Comparison of ENCODE assay signal across 7 mouse cellular contexts in the genomic region with DNA sequence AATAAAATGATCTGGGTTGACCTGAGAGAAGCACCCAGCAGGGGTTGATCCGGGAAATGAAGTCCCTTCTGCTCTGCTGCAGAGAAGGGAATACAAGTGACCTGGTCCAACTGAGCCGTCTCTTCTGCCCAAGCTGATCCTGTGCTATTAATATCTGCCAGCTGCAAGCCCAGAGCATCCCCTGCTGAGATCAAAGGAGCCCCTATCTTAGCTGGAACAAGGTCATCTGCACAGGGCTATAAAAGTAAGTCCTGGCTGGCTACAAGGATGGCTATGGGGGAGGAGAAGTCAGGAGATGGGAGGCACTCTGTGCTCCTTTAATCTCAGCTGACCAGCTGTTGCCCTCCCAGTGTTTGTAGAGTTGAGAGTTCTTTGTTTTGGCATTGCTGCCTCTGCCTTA.
DNase-seq lines count a peak whose midpoint lies in the region; ATAC-seq lines count a peak whose summit lies in the region.

No protein-coding gene starts in this region.

- WGBS in embryonic facial prominence, embryonic 10.5 days, result 15% methylated on average over 2 of the region's 2 CpGs
- 7% methylated on average over 2 of the region's 2 CpGs for WGBS in hindbrain, embryonic 16.5 days

- peak; percentile 18 for DNase-seq in layer of hippocampus, adult 9-11 months
- DNase-seq in layer of hippocampus, adult 11-12 months (ENCODE audit: low spot score), result no peak
- DNase-seq in embryonic facial prominence, embryonic 10.5 days (ENCODE audit: low spot score), result no peak
- DNase-seq in retina, postnatal 1 day, result peak; percentile 70
- no peak for DNase-seq in spleen, adult 12 weeks (ENCODE audit: low spot score)
- no peak for DNase-seq in spleen, adult 18-20 months

- peaks cover 29% of the 10 kb centered on the region for H3K4me1 ChIP-seq in embryonic facial prominence, embryonic 10.5 days
- 0 out of 2 replicates have a peak, but pooled peaks cover 3% of the 10 kb centered on the region for H3K4me1 ChIP-seq in hindbrain, embryonic 16.5 days (ENCODE audit: control insufficient read depth, insufficient read depth, low read depth, low read length)

- H3K36me3 ChIP-seq in embryonic facial prominence, embryonic 10.5 days (replicated peaks), result no peaks in the 10 kb centered on the region
- H3K36me3 ChIP-seq in hindbrain, embryonic 16.5 days (ENCODE audit: control insufficient read depth, insufficient read depth, low read length), result no peaks in the 10 kb centered on the region

- H3K27me3 ChIP-seq in embryonic facial prominence, embryonic 10.5 days (replicated peaks; ENCODE audit: low read depth, poor library complexity, severe bottlenecking), result no peaks in the 10 kb centered on the region
- no peaks in the 10 kb centered on the region for H3K27me3 ChIP-seq in hindbrain, embryonic 16.5 days (replicated peaks; ENCODE audit: control insufficient read depth, insufficient read depth, low read length)

- H3K4me2 ChIP-seq in hindbrain, embryonic 16.5 days (ENCODE audit: low read length), result no peak overlapping the region

- H3K9ac ChIP-seq in hindbrain, embryonic 16.5 days (ENCODE audit: low read depth, low read length), result no peak overlapping the region

- H3K9me3 ChIP-seq in embryonic facial prominence, embryonic 10.5 days, result no peaks in the 10 kb centered on the region
- no peaks in the 10 kb centered on the region for H3K9me3 ChIP-seq in hindbrain, embryonic 16.5 days (ENCODE audit: control insufficient read depth, low read length)

- peak overlapping the region; percentile 73 for H3K27ac ChIP-seq in embryonic facial prominence, embryonic 10.5 days (replicated peaks)
- no peak overlapping the region; the same call in 1 of the 2 replicates for H3K27ac ChIP-seq in hindbrain, embryonic 16.5 days (ENCODE audit: low read depth, low read length)

- 0 out of 2 replicates have a peak, but pooled peaks have one; percentile 50 for ATAC-seq in hindbrain, embryonic 16.5 days

- no peak overlapping the region for H3K4me3 ChIP-seq in embryonic facial prominence, embryonic 10.5 days
- H3K4me3 ChIP-seq in hindbrain, embryonic 16.5 days (ENCODE audit: low read length), result no peak overlapping the region

Comparison
In these comparisons a context has a peak if more than half of its experiments do, and no peak if none do; other contexts are left out.
1. DNase-seq: peak in layer of hippocampus, adult 9-11 months (single experiment) and retina, postnatal 1 day (single experiment); none in layer of hippocampus, adult 11-12 months (single experiment), embryonic facial prominence, embryonic 10.5 days (single experiment), spleen, adult 12 weeks (single experiment) and spleen, adult 18-20 months (0 of 2).